Mouse (Mus musculus) stomach, postnatal 0 days (tissue): ENCODE data around the gene Gtdc1. TPM values are rescaled to one million over a fixed set of nuclear protein-coding genes. Genes with fewer than 3 reads are reported as not detected.

Source experiments
- ATAC-seq: fragments of 200-750 bp; cut with Nextera tagmentation; 2 replicates; pipeline ENCODE4 v1.8.0; 2017; ENCODE audit not compliant: low FRiP score, low TSS enrichment
- DNase-seq: peaks from one replicate; pipeline ENCODE4 v3.0.0-alpha.2; 2016; ENCODE audit warnings: low spot score
- H3K27ac ChIP-seq: fragments of 300-500 bp; sonication (generic); replicated peaks from 2 replicates; pipeline ENCODE4 v1.5.1; 2014; ENCODE audit warnings: mild to moderate bottlenecking, control low read depth
- H3K27me3 ChIP-seq: fragments of 300-500 bp; sonication (generic); 2 replicates; pipeline ENCODE4 v1.6.1; 2014; ENCODE audit warnings: low read length; ENCODE audit not compliant: control insufficient read depth, insufficient read depth
- H3K36me3 ChIP-seq: fragments of 300-500 bp; sonication (generic); 2 replicates; pipeline ENCODE4 v1.6.1; 2014; ENCODE audit warnings: low read length, mixed read lengths; ENCODE audit not compliant: control insufficient read depth, insufficient read depth
- H3K4me1 ChIP-seq: fragments of 300-500 bp; sonication (generic); replicated peaks from 2 replicates; pipeline ENCODE4 v1.6.1; 2014; ENCODE audit warnings: antibody characterized with exemption; ENCODE audit not compliant: control insufficient read depth, insufficient read depth
- H3K4me2 ChIP-seq: fragments of 300-500 bp; sonication (generic); replicated peaks from 2 replicates; pipeline ENCODE4 v1.6.1; 2014; ENCODE audit warnings: low read depth, mild to moderate bottlenecking, control low read depth, moderate library complexity
- H3K4me3 ChIP-seq: fragments of 300-500 bp; sonication (generic); 2 replicates; pipeline ENCODE4 v1.5.1; 2014; ENCODE audit warnings: low read depth, low read length, control low read depth
- H3K9ac ChIP-seq: fragments of 300-500 bp; sonication (generic); 2 replicates; pipeline ENCODE4 v1.6.1; 2014; ENCODE audit warnings: mild to moderate bottlenecking, low read length, control low read depth, mixed read lengths
- H3K9me3 ChIP-seq: fragments of 300-500 bp; sonication (generic); 2 replicates; pipeline ENCODE4 v1.6.1; 2016; ENCODE audit warnings: low read length; ENCODE audit not compliant: control insufficient read depth
- CTCF ChIP-seq: IDR thresholded peaks from 2 replicates; pipeline ENCODE4 v1.5.1; 2016; ENCODE audit warnings: antibody characterized with exemption, low read depth, mild to moderate bottlenecking, moderate library complexity
- EP300 ChIP-seq: optimal IDR thresholded peaks from 2 replicates; pipeline ENCODE3; 2016; ENCODE audit warnings: antibody characterized with exemption
- WGBS: fragments of 180-500 bp; shearing (Covaris S2); extraction: QIAGEN DNeasy Blood & Tissue Kit; methylation state at CpG from one replicate; pipeline ENCODE4 v1.1.7; 2014; 5-methylcytosine and 5-hydroxymethylcytosine counted together
- polyA plus RNA-seq: library from polyadenylated mRNA; unstranded; fragments of >200 nt; fragmentation: Nextera tagmentation; extraction: Ambion mirVana; gene quantifications from 2 replicates; pipeline ENCODE4 v1.2.1, GENCODE M21; 2015

The Gtdc1 gene
- polyA plus RNA-seq, 1 experiment from 2014 or later = 6.3 TPM

DNA sequence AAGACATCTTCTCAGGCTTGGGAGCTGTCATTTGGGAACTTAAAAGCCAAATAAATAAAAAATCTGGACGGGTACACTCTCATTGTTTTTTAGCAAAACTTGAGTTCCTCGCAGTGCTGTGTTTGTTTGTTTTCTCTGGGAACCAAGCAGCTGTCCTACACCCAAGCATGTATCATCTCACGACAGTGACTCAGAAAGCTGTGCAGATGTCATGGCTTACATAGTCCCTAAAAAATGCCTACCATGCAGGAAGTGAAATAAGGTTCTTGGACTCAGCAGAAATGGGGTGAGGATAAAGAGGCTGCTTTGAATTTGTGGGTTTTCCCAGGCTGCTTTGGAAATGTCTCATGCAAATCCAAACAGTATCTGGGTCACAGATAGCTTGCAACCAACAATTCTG, 28.8 kb upstream of the Gtdc1 start:
- Histone ChIP-seq H3K9me3 (no peaks in the 10 kb centered on the region), H3K9ac (no peak overlapping the region), H3K36me3 (no peaks in the 10 kb centered on the region), H3K4me1 (no peaks in the 10 kb centered on the region), H3K4me2 (no peak overlapping the region), H3K27me3 (no peaks in the 10 kb centered on the region), H3K27ac (no peak overlapping the region), H3K4me3 (no peak overlapping the region)
- 23% methylated on average over 3 of the region's 3 CpGs for whole genome bisulfite sequencing
- ATAC-seq (peak; percentile 59; the same call in 1 of the 2 replicates), DNase-seq (no peak)
- TF ChIP-seq CTCF = no peak
- no peak for TF ChIP-seq EP300

DNA sequence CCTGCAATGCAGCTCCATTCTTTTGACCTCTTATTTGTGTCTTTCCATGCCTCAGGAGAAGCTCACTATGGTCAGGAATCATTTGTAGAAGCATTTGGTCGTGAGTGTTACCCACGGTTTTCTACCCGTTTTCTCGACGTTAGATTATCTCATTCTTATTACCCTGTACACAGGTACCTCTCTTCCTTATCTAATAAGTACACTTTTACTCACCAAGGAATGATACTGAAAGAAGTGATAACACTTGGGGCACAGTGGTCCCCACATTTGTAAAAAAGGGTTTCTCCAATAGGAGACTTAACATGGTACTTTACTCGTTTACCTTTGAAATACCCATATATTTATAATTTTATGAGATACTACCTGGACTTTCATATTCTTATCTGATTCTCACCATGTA, 28.0 kb upstream of the Gtdc1 start:
- no peak for ATAC-seq
- Histone ChIP-seq H3K4me1 (no peaks in the 10 kb centered on the region), H3K27me3 (no peaks in the 10 kb centered on the region), H3K4me2 (no peak overlapping the region), H3K4me3 (no peak overlapping the region), H3K27ac (no peak overlapping the region), H3K9me3 (no peaks in the 10 kb centered on the region), H3K36me3 (no peaks in the 10 kb centered on the region), H3K9ac (no peak overlapping the region)
- DNase-seq = no peak
- TF ChIP-seq EP300 = no peak
- no peak for TF ChIP-seq CTCF
- 91% methylated on average over 6 of the region's 6 CpGs for WGBS

DNA sequence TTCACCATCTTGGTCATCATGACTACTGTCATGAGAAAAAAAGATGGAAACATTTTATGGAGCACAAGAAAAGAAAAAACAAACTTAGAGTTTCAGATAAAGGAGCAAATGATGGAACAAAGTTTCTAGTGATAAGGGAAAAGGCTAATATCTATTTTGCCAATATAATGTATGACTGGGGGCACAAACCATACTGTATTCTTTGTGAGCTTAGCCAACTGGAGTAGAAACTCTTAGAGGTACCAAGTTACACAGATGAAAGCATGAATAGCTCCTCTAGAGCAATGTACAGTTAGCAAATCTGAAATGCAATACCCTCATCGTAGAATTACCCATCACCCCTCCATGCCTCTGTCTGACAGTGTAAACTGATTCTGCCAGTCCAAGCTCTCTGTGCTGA, 26.7 kb upstream of the Gtdc1 start:
- DNase-seq = no peak
- Histone ChIP-seq H3K4me3 (no peak overlapping the region), H3K9ac (no peak overlapping the region), H3K4me1 (no peaks in the 10 kb centered on the region), H3K9me3 (no peaks in the 10 kb centered on the region), H3K36me3 (no peaks in the 10 kb centered on the region), H3K27me3 (no peaks in the 10 kb centered on the region), H3K27ac (no peak overlapping the region), H3K4me2 (no peak overlapping the region)
- TF ChIP-seq EP300 (no peak), CTCF (no peak)
- WGBS = 81% methylated on average over 1 of the region's 1 CpGs
- no peak for ATAC-seq

DNA sequence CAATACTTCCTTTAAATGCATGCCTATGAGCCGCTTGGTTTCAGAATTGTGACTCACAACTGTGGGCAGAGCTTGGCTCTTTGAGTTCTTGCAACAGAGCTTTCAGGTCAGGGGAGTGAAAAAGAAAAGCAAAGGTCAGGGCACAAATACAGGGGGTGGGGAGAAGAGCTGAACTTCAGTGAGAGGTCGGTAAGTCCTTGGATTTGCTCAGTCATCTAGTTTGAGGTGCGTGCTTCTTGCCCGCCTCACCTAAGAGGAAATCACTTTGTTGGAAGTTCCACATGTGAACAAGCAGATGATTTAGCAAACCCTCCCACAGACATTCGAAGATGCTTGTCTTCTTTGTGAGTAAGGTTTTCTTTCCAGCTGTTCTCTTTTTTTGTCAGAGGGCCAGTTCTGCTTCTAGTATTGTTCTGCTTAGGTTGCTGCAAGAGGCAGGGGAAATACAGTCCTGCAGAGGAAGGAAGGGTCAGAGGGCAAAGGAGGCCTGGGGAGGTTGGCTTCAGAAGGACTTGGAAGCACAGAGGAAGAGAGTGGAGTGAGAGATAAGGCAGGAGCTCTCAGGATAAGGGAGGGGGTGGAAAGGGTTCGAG, 25.5 kb upstream of the Gtdc1 start:
- DNase-seq = peak; percentile 16

DNA sequence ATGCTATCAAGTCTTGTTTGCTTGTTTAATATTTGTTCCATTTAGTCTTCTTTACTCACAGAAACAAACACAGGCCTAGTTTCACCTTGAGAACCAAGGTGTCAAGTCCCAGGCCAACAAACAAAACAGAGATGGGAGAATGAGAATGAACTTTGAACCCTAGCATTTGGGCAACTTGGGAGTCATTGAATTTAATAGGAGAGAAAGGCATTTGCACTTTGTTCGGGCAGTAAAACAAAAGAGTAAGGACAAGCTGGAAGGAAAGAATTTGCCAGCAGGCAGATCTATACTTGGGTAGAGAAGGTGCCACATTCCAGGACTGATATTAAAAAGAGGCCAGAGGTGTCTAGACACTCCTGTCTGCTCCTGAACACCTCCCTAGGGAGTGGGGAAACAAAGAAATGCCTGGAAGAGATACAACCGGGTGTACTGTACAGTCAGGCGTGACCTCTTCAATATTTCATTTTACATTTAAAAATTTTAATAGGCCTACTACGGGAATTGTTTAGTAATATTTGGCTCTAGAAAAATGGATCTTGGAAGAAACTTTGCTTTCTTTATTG, 24.3 kb upstream of the Gtdc1 start:
- 58% methylated on average over 4 of the region's 4 CpGs for WGBS

More for the DNA sequence above, 25.5 kb upstream of the Gtdc1 start:
- Histone ChIP-seq H3K4me2 (no peak overlapping the region), H3K27me3 (no peaks in the 10 kb centered on the region), H3K9ac (no peak overlapping the region), H3K27ac (no peak overlapping the region), H3K4me1 (no peaks in the 10 kb centered on the region), H3K36me3 (no peaks in the 10 kb centered on the region), H3K9me3 (no peaks in the 10 kb centered on the region), H3K4me3 (no peak overlapping the region)
- 44% methylated on average over 6 of the region's 6 CpGs for WGBS
- ATAC-seq = peak; percentile 53; the same call in 1 of the 2 replicates
- TF ChIP-seq EP300 (no peak), CTCF (no peak)

DNA sequence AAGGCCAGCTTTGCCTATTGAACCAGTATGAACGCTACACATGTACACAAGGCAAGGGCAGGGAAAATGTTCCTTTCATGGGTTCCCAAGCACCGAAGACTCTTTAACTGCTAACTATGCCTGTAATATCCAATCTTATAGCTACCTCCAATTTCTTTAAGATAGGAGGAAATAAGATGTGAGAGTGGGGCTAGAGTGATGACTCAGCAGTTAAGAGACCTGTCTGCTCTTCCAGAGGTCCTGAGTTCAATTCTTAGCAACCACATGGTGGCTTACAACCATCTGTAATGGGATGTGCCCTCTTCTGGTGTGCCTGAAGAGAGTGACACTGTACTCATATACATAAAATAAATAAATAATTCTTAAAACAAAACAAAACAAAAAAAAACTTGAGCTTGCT, 17.2 kb upstream of the Gtdc1 start:
- 97% methylated on average over 2 of the region's 2 CpGs for WGBS
- no peaks in the 10 kb centered on the region for H3K4me1 ChIP-seq
- ATAC-seq (no peak), DNase-seq (no peak)
- TF ChIP-seq EP300 (no peak), CTCF (no peak)
- no peak overlapping the region for H3K4me2 ChIP-seq
- H3K27ac ChIP-seq = no peak overlapping the region
- no peaks in the 10 kb centered on the region for H3K9me3 ChIP-seq
- no peak overlapping the region for H3K4me3 ChIP-seq
- H3K36me3 ChIP-seq = no peaks in the 10 kb centered on the region
- no peak overlapping the region for H3K9ac ChIP-seq
- no peaks in the 10 kb centered on the region for H3K27me3 ChIP-seq

More for the DNA sequence above, 24.3 kb upstream of the Gtdc1 start:
- H3K36me3 ChIP-seq = no peaks in the 10 kb centered on the region
- ATAC-seq (no peak), DNase-seq (no peak)
- H3K9ac ChIP-seq = no peak overlapping the region
- no peak overlapping the region for H3K27ac ChIP-seq
- H3K4me3 ChIP-seq = no peak overlapping the region
- no peaks in the 10 kb centered on the region for H3K27me3 ChIP-seq
- no peak overlapping the region for H3K4me2 ChIP-seq
- no peak for TF ChIP-seq CTCF
- TF ChIP-seq EP300 = no peak
- H3K9me3 ChIP-seq = no peaks in the 10 kb centered on the region
- H3K4me1 ChIP-seq = no peaks in the 10 kb centered on the region
